Mouse (Mus musculus) MEL (cell line): ENCODE measurements around the gene Ddn. TPM values are rescaled to one million over a fixed set of nuclear protein-coding genes. Genes with fewer than 3 reads are reported as not detected.
A peak's percentile ranks its signal among the peaks of the same experiment; 100 is the strongest.

Experiments used
- DNase-seq: peaks from one replicate; pipeline ENCODE4 v3.0.0; 2011; ENCODE audit warnings: low read depth, low spot score
- H3K27ac ChIP-seq: 2 replicates; pipeline ENCODE4 v1.5.1; 2012; ENCODE audit warnings: low read depth, mild to moderate bottlenecking, control low read depth, low read length, moderate library complexity; ENCODE audit not compliant: control insufficient read depth
- H3K27me3 ChIP-seq, 2 experiments: fragments of 150-350 bp in 1 of 2; sonication (generic) in 1 of 2; 2 replicates each; pipeline ENCODE4 v1.6.1; 2012; ENCODE audit warnings: low read length in 2 of 2, mild to moderate bottlenecking in 2 of 2, improper control_type of control experiment in 1 of 2, moderate library complexity in 1 of 2; ENCODE audit not compliant: insufficient read depth in 2 of 2, control insufficient read depth in 1 of 2
- H3K36me3 ChIP-seq, 2 experiments: 2 replicates each; pipeline ENCODE4 v1.6.1; 2012 to 2014; ENCODE audit warnings: low read length in 2 of 2, improper control_type of control experiment in 1 of 2, inconsistent platforms in 1 of 2, mild to moderate bottlenecking in 1 of 2; ENCODE audit not compliant: insufficient read depth in 2 of 2, control insufficient read depth in 1 of 2
- H3K4me1 ChIP-seq, 2 experiments: fragments of 150-350 bp in 1 of 2; sonication (generic) in 1 of 2; 2 replicates each; pipeline ENCODE4 v1.6.1; 2012; ENCODE audit warnings: low read length in 2 of 2, improper control_type of control experiment in 1 of 2, mild to moderate bottlenecking in 1 of 2; ENCODE audit not compliant: insufficient read depth in 2 of 2, control insufficient read depth in 1 of 2
- H3K4me3 ChIP-seq, 2 experiments: fragments of 150-350 bp in 1 of 2; sonication (generic) in 1 of 2; 2 replicates each; pipeline ENCODE4 v1.5.1; 2012; ENCODE audit warnings: low read depth in 2 of 2, low read length in 2 of 2, mild to moderate bottlenecking in 2 of 2, moderate library complexity in 2 of 2, control low read depth in 1 of 2, improper control_type of control experiment in 1 of 2; ENCODE audit not compliant: control insufficient read depth in 1 of 2, insufficient read depth in 1 of 2
- H3K79me2 ChIP-seq: 2 replicates; pipeline ENCODE4 v1.6.1; 2012; ENCODE audit warnings: mild to moderate bottlenecking, low read length, moderate library complexity; ENCODE audit not compliant: control insufficient read depth, poor library complexity, insufficient read depth
- H3K9ac ChIP-seq: 2 replicates; pipeline ENCODE4 v1.6.1; 2012; ENCODE audit warnings: low read depth, mild to moderate bottlenecking, control low read depth, low read length, moderate library complexity; ENCODE audit not compliant: control insufficient read depth, poor library complexity, severe bottlenecking
- H3K9me3 ChIP-seq: fragments of 150-350 bp; sonication (generic); replicated peaks from 2 replicates; pipeline ENCODE4 v1.6.1; 2012; ENCODE audit warnings: mild to moderate bottlenecking, low read length, improper control_type of control experiment, moderate library complexity; ENCODE audit not compliant: insufficient read depth
- BHLHE40 ChIP-seq: IDR thresholded peaks from 2 replicates; pipeline ENCODE4 v1.6.1; 2012; ENCODE audit warnings: low read depth, mild to moderate bottlenecking, inconsistent platforms, low read length, improper control_type of control experiment, borderline replicate concordance
- CHD1 ChIP-seq: IDR thresholded peaks from 2 replicates; pipeline ENCODE4 v1.6.1; 2012; ENCODE audit warnings: low read depth, mild to moderate bottlenecking, inconsistent platforms, low read length, improper control_type of control experiment
- CTCF ChIP-seq, 3 experiments: IDR thresholded peaks in 2 of 3; conservative IDR thresholded peaks in 1 of 3; 2 replicates each; pipeline ENCODE4 v1.5.1; 2011 to 2012; ENCODE audit warnings: low read length in 3 of 3, low read depth in 2 of 3, mild to moderate bottlenecking in 2 of 3, improper control_type of control experiment in 1 of 3, inconsistent platforms in 1 of 3, mixed read lengths in 1 of 3, moderate library complexity in 1 of 3; ENCODE audit not compliant: control insufficient read depth in 1 of 3, insufficient read depth in 1 of 3, poor library complexity in 1 of 3, severe bottlenecking in 1 of 3
- EP300 ChIP-seq, 2 experiments: IDR thresholded peaks; 2 replicates each; pipeline ENCODE4 v1.6.1; 2011; ENCODE audit warnings: improper control_type of control experiment in 2 of 2, low read length in 2 of 2, low read depth in 1 of 2, mild to moderate bottlenecking in 1 of 2
- JUND ChIP-seq: IDR thresholded peaks from 2 replicates; pipeline ENCODE4 v1.6.1; 2011; ENCODE audit warnings: low read depth, mild to moderate bottlenecking, improper control_type of control experiment, low read length
- MAFK ChIP-seq: IDR thresholded peaks from 2 replicates; pipeline ENCODE4 v1.6.1; 2011; ENCODE audit warnings: low read depth, mild to moderate bottlenecking, low read length, improper control_type of control experiment, borderline replicate concordance
- MAX ChIP-seq: IDR thresholded peaks from 2 replicates; pipeline ENCODE4 v1.6.1; 2011; ENCODE audit warnings: low read length, improper control_type of control experiment
- MAZ ChIP-seq: IDR thresholded peaks from 2 replicates; pipeline ENCODE4 v1.6.1; 2012; ENCODE audit warnings: low read depth, mild to moderate bottlenecking, inconsistent platforms, low read length, improper control_type of control experiment
- MXI1 ChIP-seq: IDR thresholded peaks from 2 replicates; pipeline ENCODE4 v1.6.1; 2011; ENCODE audit warnings: mild to moderate bottlenecking, low read depth, low read length, improper control_type of control experiment
- MYB ChIP-seq: IDR thresholded peaks from 2 replicates; pipeline ENCODE4 v1.6.1; 2011; ENCODE audit warnings: mild to moderate bottlenecking, low read depth, low read length, improper control_type of control experiment
- NELFE ChIP-seq: IDR thresholded peaks from 2 replicates; pipeline ENCODE4 v1.6.1; 2011; ENCODE audit warnings: low read depth, low read length, improper control_type of control experiment
- POLR2A ChIP-seq, 2 experiments: IDR thresholded peaks; 2 replicates each; pipeline ENCODE4 v1.6.1; 2011 to 2012; ENCODE audit warnings: low read length in 2 of 2, mild to moderate bottlenecking in 2 of 2, control low read depth in 1 of 2, improper control_type of control experiment in 1 of 2, low read depth in 1 of 2, moderate library complexity in 1 of 2; ENCODE audit not compliant: control insufficient read depth in 1 of 2, insufficient read depth in 1 of 2, poor library complexity in 1 of 2
- POLR2AphosphoS2 ChIP-seq: IDR thresholded peaks from 2 replicates; pipeline ENCODE4 v1.6.1; 2011; ENCODE audit warnings: low read length, improper control_type of control experiment
- POLR2AphosphoS5 ChIP-seq: IDR thresholded peaks from 2 replicates; pipeline ENCODE4 v1.6.1; 2012; ENCODE audit warnings: low read depth, borderline replicate concordance, mild to moderate bottlenecking, inconsistent platforms, low read length, moderate library complexity, mixed read lengths
- RCOR1 ChIP-seq: IDR thresholded peaks from 2 replicates; pipeline ENCODE4 v1.6.1; 2012; ENCODE audit warnings: low read depth, mild to moderate bottlenecking, inconsistent platforms, low read length, improper control_type of control experiment
- TAL1 ChIP-seq: IDR thresholded peaks from 2 replicates; pipeline ENCODE4 v1.6.1; 2012; ENCODE audit warnings: mild to moderate bottlenecking, inconsistent platforms, low read length, moderate library complexity, mixed read lengths
- USF1 ChIP-seq: IDR thresholded peaks from 2 replicates; pipeline ENCODE4 v1.6.1; 2014; ENCODE audit warnings: low read depth, mild to moderate bottlenecking, inconsistent platforms, low read length, improper control_type of control experiment, moderate library complexity
- USF2 ChIP-seq, 2 experiments: IDR thresholded peaks; 2 replicates each; pipeline ENCODE4 v1.6.1; 2011 to 2012; ENCODE audit warnings: improper control_type of control experiment in 2 of 2, low read length in 2 of 2, borderline replicate concordance in 1 of 2, inconsistent platforms in 1 of 2, low read depth in 1 of 2, mild to moderate bottlenecking in 1 of 2; ENCODE audit not compliant: insufficient read depth in 1 of 2
- ZC3H11A ChIP-seq: IDR thresholded peaks from 2 replicates; pipeline ENCODE4 v1.6.1; 2012; ENCODE audit warnings: low read depth, mild to moderate bottlenecking, inconsistent platforms, low read length, improper control_type of control experiment
- ZNF384 ChIP-seq: IDR thresholded peaks from 2 replicates; pipeline ENCODE4 v1.6.1; 2012; ENCODE audit warnings: low read depth, mild to moderate bottlenecking, inconsistent platforms, low read length, improper control_type of control experiment
- polyA plus RNA-seq, 2 experiments: library from polyadenylated mRNA; stranded (reverse) in 1 of 2; unstranded in 1 of 2; fragments of >175 nt in 1 of 2; fragments of >200 nt in 1 of 2; gene quantifications; 2 replicates each; pipeline versions ENCODE4 v1.2.1 to v1.2.4; 2012; ENCODE audit warnings: low replicate concordance in 2 of 2, low read depth in 1 of 2; ENCODE audit not compliant: insufficient read length in 2 of 2, insufficient read depth in 1 of 2, missing spikeins in 1 of 2
- total RNA-seq: library from RNA; depleted of rRNA; stranded (reverse); fragments of 300-350 nt; gene quantifications from 2 replicates; pipeline ENCODE4 v1.2.3, GENCODE M21; 2012

Gene Ddn
- total and polyA plus RNA-seq, 3 experiments: 4.0 to 4.2 TPM; not detected in 1

GRCm38 (mm10) chr15:98820937-98821336 lies 11.6 kb upstream of the Ddn start:
- Histone ChIP-seq H3K4me1 (no peaks in the 10 kb centered on the region), H3K9me3 (no peaks in the 10 kb centered on the region), H3K79me2 (no peaks in the 10 kb centered on the region), H3K27me3 (no peaks in the 10 kb centered on the region), H3K27ac (no peak overlapping the region), H3K4me3 (no peak overlapping the region), H3K36me3 (peaks cover 0 to 2% of the 10 kb centered on the region in 2 experiments; a peak in 1 of 4 replicates), H3K9ac (no peak overlapping the region)
- TF ChIP-seq CTCF (IDR thresholded peaks at IDR 0.05 in 2 of 3, conservative IDR thresholded peaks at IDR 0.05 in 1 of 3; ENCODE audit: control insufficient read depth in 1 of 3, insufficient read depth in 1 of 3, low read depth in 2 of 3, low read length in 3 of 3, poor library complexity in 1 of 3, severe bottlenecking in 1 of 3) (no peak), MYB (no peak), JUND (no peak), CHD1 (no peak), USF1 (no peak), MXI1 (no peak), POLR2AphosphoS2 (no peak), EP300 (IDR thresholded peaks at IDR 0.05; ENCODE audit: low read depth in 1 of 2, low read length in 2 of 2) (no peak), POLR2AphosphoS5 (no peak), MAFK (no peak), MAX (no peak), BHLHE40 (no peak), TAL1 (no peak), ZC3H11A (no peak), MAZ (no peak), NELFE (no peak), RCOR1 (no peak), USF2 (IDR thresholded peaks at IDR 0.05; ENCODE audit: borderline replicate concordance in 1 of 2, insufficient read depth in 1 of 2, low read depth in 1 of 2, low read length in 2 of 2) (no peak)
- no peak for DNase-seq

DNA sequence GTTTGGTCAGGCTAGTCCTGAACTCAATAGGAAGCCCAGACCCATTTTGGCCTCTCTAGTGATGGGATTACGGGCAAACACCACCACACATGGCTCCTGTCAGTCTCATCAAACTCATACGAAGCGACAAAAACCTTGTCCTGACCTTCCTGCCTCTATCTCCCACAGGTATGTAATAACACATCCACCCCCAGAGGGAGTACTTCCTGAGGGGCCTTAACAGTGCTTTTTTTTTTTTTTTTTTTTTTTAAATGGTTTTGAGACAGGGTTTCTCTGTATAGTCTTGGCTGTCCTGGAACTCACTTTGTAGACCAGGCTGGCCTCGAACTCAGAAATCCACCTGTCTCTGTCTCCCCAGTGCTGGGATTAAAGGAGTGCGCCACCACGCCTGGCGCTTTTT lies 8.9 kb upstream of the Ddn start:
- DNase-seq: peak; percentile 23

More for the DNA sequence above, 8.9 kb upstream of the Ddn start:
- 0 out of 4 replicates have a peak, but pooled peaks cover 0 to 2% of the 10 kb centered on the region in 2 experiments for H3K4me1 ChIP-seq
- H3K9ac ChIP-seq: no peak overlapping the region
- H3K27me3 ChIP-seq: no peaks in the 10 kb centered on the region
- H3K4me3 ChIP-seq: no peak overlapping the region
- H3K36me3 ChIP-seq: peaks cover 0 to 3% of the 10 kb centered on the region in 2 experiments; a peak in 2 of 4 replicates
- H3K79me2 ChIP-seq: no peaks in the 10 kb centered on the region
- no peaks in the 10 kb centered on the region for H3K9me3 ChIP-seq
- TF ChIP-seq POLR2A (IDR thresholded peaks at IDR 0.05; ENCODE audit: control insufficient read depth in 1 of 2, insufficient read depth in 1 of 2, low read depth in 1 of 2, low read length in 2 of 2, poor library complexity in 1 of 2) (peak in 1 of 2 experiments; percentile 31; a peak in 1 of 4 replicates), ZNF384 (peak; percentile 86), POLR2AphosphoS5 (no peak)
- no peak overlapping the region for H3K27ac ChIP-seq
